Mouse (Mus musculus) lung, adult 10 weeks (tissue): Measurements from ENCODE around the gene Gm21970. TPM values are rescaled to one million over a fixed set of nuclear protein-coding genes. Genes with fewer than 3 reads are reported as not detected.

Experiments
- polyA plus RNA-seq: library from polyadenylated mRNA; stranded (reverse); fragments of 350-450 nt; fragmentation: Illumina TruSeq; extraction: RNeasy Lipid Tissue Mini Kit (QIAGEN cat#74804); gene quantifications from one replicate; pipeline ENCODE4 v1.2.3, GENCODE M21; 2014; ENCODE audit warnings: low read depth, low replicate concordance; ENCODE audit not compliant: insufficient read depth

Gene Gm21970
- polyA plus RNA-seq, result not detected

DNA sequence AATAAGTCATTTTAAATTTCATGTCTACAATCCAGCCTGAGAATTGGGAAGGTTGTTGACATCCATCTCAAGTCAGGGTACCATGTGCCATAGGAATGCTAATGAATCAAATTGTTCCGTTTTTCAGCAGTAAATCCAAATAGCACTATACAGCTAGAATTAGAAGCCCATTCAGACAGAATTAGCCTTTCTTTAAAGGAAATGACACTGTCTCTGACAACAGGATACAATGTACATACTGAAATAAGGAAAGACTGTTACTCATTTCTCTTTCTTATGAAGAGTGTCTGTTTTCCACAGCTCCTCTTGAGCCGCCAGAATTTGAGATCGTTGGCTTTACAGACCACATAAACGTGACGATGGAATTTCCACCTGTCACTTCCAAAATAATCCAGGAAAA, at the start of gene Gm21970:
Gene Gm21970, plus strand, starts transcription at position 301 of the 400 bp plus-strand sequence.

DNA sequence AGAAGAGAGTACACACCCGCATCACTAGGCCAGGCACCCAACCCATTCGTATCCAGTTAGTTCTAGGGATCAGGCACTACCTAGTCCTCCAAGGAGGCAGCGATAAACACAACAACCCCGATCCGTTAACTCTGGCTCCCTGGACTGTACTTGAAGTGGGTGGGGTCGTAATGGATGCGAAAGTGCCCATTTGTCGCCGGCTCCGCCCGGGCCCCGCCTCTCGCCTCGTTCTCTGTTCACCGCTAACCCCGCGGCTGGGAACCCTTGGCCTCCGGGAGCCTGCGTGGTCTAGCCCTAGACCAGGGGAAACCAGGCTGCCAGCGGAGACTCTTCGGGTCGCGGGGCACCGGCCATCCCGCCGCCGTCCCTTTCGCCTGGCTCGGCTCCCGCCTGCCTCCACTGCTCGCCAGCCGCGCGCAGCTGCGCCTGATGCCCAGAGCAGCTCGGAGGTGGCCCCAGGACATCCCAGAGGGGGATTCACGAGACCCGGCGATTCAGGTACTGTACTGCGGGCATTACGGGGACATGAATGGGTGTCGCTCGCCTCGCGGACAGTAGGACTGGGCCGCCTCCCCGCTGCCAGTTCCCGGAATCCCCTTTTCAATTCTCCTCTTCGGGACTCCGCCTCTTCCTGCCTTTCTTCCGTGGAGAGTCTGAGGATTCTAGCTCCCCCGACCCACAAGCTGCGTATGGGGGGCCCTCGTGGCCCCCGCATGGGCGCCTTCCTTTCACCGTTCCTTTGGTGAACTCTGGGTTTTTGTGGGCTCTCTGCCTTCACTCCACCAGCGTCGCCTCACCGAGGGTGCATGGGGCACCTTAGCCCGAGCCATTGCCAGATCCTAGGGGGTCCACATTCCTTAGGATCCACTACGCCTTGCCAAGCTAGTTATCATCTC, 18.7 kb upstream of the Gm21970 start, which contains the start of gene Ifnar2:
Gene Ifnar2, plus strand, starts transcription at position 207 of the 896 bp plus-strand sequence.

DNA sequence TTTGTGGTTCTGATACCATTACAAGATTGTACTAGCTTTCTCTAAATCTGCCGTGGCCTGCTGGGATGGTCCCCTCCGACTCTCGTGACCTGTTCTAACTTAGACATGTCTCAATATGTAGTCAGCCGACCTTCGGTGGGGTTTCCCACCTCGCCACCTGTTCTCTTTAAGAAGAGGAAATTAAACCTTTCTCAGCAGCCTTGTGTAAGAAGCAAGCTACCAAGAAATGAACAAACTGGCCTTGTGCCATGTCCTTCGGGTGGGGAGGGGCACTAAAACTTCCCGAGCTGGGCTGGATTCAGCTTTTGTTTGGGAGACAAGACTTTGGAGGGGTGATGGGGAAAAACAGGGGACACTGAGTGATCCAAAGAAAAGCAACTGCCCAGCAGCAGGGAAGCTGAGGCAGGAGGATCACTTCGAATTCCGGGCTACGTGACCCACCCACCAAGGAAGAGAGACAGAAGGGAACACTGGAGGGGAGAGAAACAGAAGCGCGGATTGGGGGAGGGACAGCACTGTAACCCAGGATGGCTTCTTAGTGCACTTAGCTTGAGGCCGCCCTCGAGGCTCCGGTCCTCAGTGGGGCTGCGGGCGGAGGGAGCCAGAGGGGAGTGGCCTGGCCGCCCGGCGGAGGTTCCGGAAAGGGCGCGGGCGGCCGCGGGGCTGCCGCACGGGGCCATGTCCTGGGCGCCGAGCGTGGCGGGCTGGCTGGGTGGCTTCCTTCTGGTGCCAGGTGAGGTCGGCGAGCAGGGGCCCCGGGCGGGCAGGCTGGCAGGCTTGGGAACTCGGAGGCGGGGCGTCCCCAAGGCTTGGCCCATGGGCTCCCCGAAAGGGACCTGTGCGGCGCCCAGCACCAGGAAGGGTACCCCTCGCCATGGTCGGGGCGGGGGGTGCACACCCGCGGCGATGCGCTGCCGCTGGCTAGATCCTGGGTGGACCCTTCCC, 14.4 kb downstream of the Gm21970 start, which contains the start of gene Il10rb:
Gene Il10rb, plus strand, starts transcription at position 525 of the 945 bp plus-strand sequence.

Other genes starting within 250 kb of the Gm21970 start
- gene Olig2, start 166.3 kb upstream of the Gm21970 start, polyA plus RNA-seq, result not detected
- not detected for gene Olig1, start 121.9 kb upstream of the Gm21970 start, polyA plus RNA-seq
- gene Ifnar2, start 18.9 kb upstream of the Gm21970 start, polyA plus RNA-seq, result 72.3 TPM
- 56.4 TPM for gene Il10rb, start 14.4 kb downstream of the Gm21970 start, polyA plus RNA-seq
- 22.3 TPM for gene Ifnar1, start 93.5 kb downstream of the Gm21970 start, polyA plus RNA-seq
- gene Ifngr2, start 155.4 kb downstream of the Gm21970 start, polyA plus RNA-seq, result 23.4 TPM
- gene Tmem50b, start 206.1 kb downstream of the Gm21970 start, polyA plus RNA-seq, result 80.1 TPM
- gene Dnajc28, start 227.3 kb downstream of the Gm21970 start, polyA plus RNA-seq, result 2.6 TPM